Mouse (Mus musculus): ENCODE data around the gene Kalrn.

DNA sequence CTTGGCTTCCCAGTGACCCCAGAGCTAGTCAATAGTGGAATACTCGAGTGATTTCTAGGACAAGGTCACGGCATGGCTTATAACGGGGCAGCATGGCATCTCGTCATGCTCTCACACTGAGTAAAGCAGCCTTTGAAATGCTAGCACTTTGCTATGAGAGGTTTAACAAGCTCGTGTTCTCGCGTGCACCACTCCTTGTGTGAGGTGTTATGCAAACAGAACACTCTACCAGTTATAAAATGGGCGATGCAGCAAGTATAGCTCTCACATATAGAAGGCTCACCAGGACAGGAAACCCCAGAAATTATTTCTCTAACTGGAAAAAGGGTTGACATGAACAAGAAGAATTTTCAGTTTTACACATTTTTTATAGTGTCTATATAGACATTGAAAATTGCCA, 431.7 kb downstream of the Kalrn start:
- no peak for TF ChIP-seq CTCF (conservative IDR thresholded peaks at IDR 0.05; ENCODE audit: low read length)
- no peak for TF ChIP-seq NANOG (IDR thresholded peaks at IDR 0.05; ENCODE audit: borderline replicate concordance, low read length)

Measured in E14TG2a.4 (cell line).